Mouse (Mus musculus) stomach, embryonic 15.5 days (tissue): ENCODE measurements around the gene Acsf3. TPM values are rescaled to one million over a fixed set of nuclear protein-coding genes. Genes with fewer than 3 reads are reported as not detected.

Experiments used
- ATAC-seq: fragments of 200-750 bp; cut with Nextera tagmentation; 2 replicates; pipeline ENCODE4 v1.8.0; 2017; ENCODE audit warnings: low read depth, moderate number of reproducible peaks, moderate TSS enrichment; ENCODE audit not compliant: insufficient read depth, low FRiP score
- H3K27ac ChIP-seq: fragments of 300-500 bp; sonication (generic); 2 replicates; pipeline ENCODE4 v1.5.1; 2015; ENCODE audit warnings: mild to moderate bottlenecking, inconsistent platforms
- H3K27me3 ChIP-seq: fragments of 300-500 bp; sonication (generic); replicated peaks from 2 replicates; pipeline ENCODE4 v1.6.1; 2015; ENCODE audit warnings: inconsistent platforms
- H3K36me3 ChIP-seq: fragments of 300-500 bp; sonication (generic); 2 replicates; pipeline ENCODE4 v1.6.1; 2015; ENCODE audit warnings: inconsistent platforms
- H3K4me1 ChIP-seq: fragments of 300-500 bp; sonication (generic); 2 replicates; pipeline ENCODE4 v1.6.1; 2015; ENCODE audit warnings: inconsistent platforms
- H3K4me2 ChIP-seq: fragments of 300-500 bp; sonication (generic); 2 replicates; pipeline ENCODE4 v1.6.1; 2015; ENCODE audit warnings: mild to moderate bottlenecking, inconsistent platforms
- H3K4me3 ChIP-seq: fragments of 300-500 bp; sonication (generic); replicated peaks from 2 replicates; pipeline ENCODE4 v1.5.1; 2015; ENCODE audit warnings: inconsistent platforms
- H3K9ac ChIP-seq: fragments of 300-500 bp; sonication (generic); 2 replicates; pipeline ENCODE4 v1.6.1; 2015; ENCODE audit warnings: inconsistent platforms
- H3K9me3 ChIP-seq: fragments of 300-500 bp; sonication (generic); 2 replicates; pipeline ENCODE4 v1.6.1; 2016; ENCODE audit warnings: inconsistent platforms
- WGBS: fragments of 180-500 bp; shearing (Covaris S2); methylation state at CpG from one replicate; pipeline ENCODE4 v1.1.7; 2015; 5-methylcytosine and 5-hydroxymethylcytosine counted together
- polyA plus RNA-seq: library from polyadenylated mRNA; unstranded; fragments of >200 nt; fragmentation: Nextera tagmentation; extraction: Ambion mirVana; gene quantifications from 2 replicates; pipeline ENCODE4 v1.2.1, GENCODE M21; 2015

Gene Acsf3
- 16.5 and 20.6 TPM in 2 replicates for polyA plus RNA-seq

DNA sequence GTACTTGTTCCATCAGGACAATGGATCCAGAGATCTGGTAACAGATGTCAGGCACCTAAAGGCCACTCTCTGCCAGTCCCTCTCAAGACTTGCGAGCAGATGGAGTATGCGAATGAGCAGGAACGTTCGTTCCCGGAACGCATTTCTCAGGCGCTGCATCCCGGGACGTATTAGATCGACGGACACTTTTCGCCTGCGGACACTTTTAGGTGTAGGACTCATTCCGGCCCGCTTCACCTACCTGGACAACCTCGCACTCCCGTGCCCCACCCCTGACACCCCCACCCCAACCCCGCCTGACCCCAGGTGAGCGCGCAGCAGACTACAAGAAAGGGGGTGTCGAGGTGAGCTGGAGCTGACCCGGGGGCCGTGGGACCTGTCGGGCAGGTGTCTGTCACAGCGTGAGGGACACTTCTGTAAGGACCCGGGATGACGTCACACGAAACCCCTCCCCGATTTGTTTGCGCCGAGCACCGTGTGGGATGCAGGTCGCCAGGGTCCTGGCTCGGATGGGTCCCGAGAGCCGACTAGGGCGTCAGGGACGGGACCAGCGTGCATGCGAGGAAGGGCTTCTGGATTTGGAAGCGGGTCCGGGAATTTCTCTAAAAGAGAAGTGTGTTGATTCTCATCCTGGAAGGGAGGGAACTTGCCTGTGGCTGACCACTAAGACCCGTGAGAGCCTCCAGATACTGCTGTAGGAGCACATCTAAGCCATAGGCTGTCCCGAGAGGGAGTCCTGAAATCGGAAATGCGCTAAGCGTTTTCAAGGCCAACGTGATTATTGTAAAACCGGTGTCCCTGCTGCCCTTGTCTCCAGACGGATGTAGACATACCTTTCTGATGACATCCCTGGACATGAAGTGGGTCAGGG is at the start of gene Acsf3:
Gene Acsf3 (plus strand): TSS at position 202 of the 871 bp plus-strand sequence.
- 0 out of 2 replicates have a peak, but pooled peaks cover 2% of the 10 kb centered on the region for H3K36me3 ChIP-seq
- H3K27me3 ChIP-seq: no peaks in the 10 kb centered on the region
- WGBS: 1% methylated on average over 50 of the region's 50 CpGs
- 0 out of 2 replicates have a peak, but pooled peaks cover 3% of the 10 kb centered on the region for H3K4me1 ChIP-seq
- peak within 1 kb of the TSS; percentile 73 for H3K4me3 ChIP-seq
- ATAC-seq: peak; percentile 52
- no peaks in the 10 kb centered on the region for H3K9me3 ChIP-seq
- H3K4me2 ChIP-seq: peak within 1 kb of the TSS; percentile 71
- H3K9ac ChIP-seq: peak within 1 kb of the TSS; percentile 79
- no peak within 1 kb of the TSS for H3K27ac ChIP-seq

- Histone ChIP-seq H3K27ac (no peak overlapping the region), H3K36me3 (no peaks in the 10 kb centered on the region), H3K4me2 (no peak overlapping the region), H3K27me3 (no peaks in the 10 kb centered on the region), H3K9ac (no peak overlapping the region), H3K4me1 (no peaks in the 10 kb centered on the region), H3K4me3 (no peak overlapping the region), H3K9me3 (no peaks in the 10 kb centered on the region)
- peak; percentile 63; the same call in 1 of the 2 replicates for ATAC-seq
- 75% methylated on average over 2 of the region's 2 CpGs for WGBS
Observed at GRCm38 (mm10) chr8:122726789-122727188, 48.5 kb upstream of the Acsf3 start.

GRCm38 (mm10) chr8:122727412-122727811 is 47.9 kb upstream of the Acsf3 start:
- no peaks in the 10 kb centered on the region for H3K27me3 ChIP-seq
- no peak for ATAC-seq
- 59% methylated on average over 5 of the region's 5 CpGs for whole genome bisulfite sequencing
- H3K36me3 ChIP-seq: no peaks in the 10 kb centered on the region
- no peak overlapping the region for H3K27ac ChIP-seq
- H3K9me3 ChIP-seq: no peaks in the 10 kb centered on the region
- no peaks in the 10 kb centered on the region for H3K4me1 ChIP-seq
- H3K9ac ChIP-seq: no peak overlapping the region
- no peak overlapping the region for H3K4me2 ChIP-seq
- H3K4me3 ChIP-seq: no peak overlapping the region

GRCm38 (mm10) chr8:122728630-122729029 is 46.7 kb upstream of the Acsf3 start:
- Histone ChIP-seq H3K4me2 (no peak overlapping the region), H3K4me3 (no peak overlapping the region), H3K4me1 (no peaks in the 10 kb centered on the region), H3K9me3 (no peaks in the 10 kb centered on the region), H3K9ac (no peak overlapping the region), H3K27ac (no peak overlapping the region), H3K27me3 (no peaks in the 10 kb centered on the region), H3K36me3 (no peaks in the 10 kb centered on the region)
- ATAC-seq: no peak
- WGBS: 34% methylated on average over 3 of the region's 3 CpGs

- Histone ChIP-seq H3K4me3 (no peak overlapping the region), H3K4me1 (0 out of 2 replicates have a peak, but pooled peaks cover 4% of the 10 kb centered on the region), H3K27me3 (0 out of 2 replicates have a peak, but pooled peaks cover 4% of the 10 kb centered on the region), H3K36me3 (no peaks in the 10 kb centered on the region), H3K4me2 (no peak overlapping the region), H3K9me3 (no peaks in the 10 kb centered on the region), H3K27ac (no peak overlapping the region), H3K9ac (no peak overlapping the region)
- 44% methylated on average over 3 of the region's 3 CpGs for WGBS
- no peak for ATAC-seq
Observed at GRCm38 (mm10) chr8:122735110-122735509, 40.2 kb upstream of the Acsf3 start.

GRCm38 (mm10) chr8:122735542-122736473 is 39.5 kb upstream of the Acsf3 start:
- Histone ChIP-seq H3K27ac (0 out of 2 replicates have a peak overlapping the region, but pooled peaks have one; percentile 21), H3K9ac (no peak overlapping the region), H3K27me3 (0 out of 2 replicates have a peak, but pooled peaks cover 5% of the 10 kb centered on the region), H3K4me1 (0 out of 2 replicates have a peak, but pooled peaks cover 4% of the 10 kb centered on the region), H3K4me3 (no peak overlapping the region), H3K36me3 (no peaks in the 10 kb centered on the region), H3K4me2 (peak overlapping the region; percentile 27; the same call in 1 of the 2 replicates), H3K9me3 (no peaks in the 10 kb centered on the region)
- peak; percentile 87 for ATAC-seq
- WGBS: 36% methylated on average over 19 of the region's 19 CpGs

DNA sequence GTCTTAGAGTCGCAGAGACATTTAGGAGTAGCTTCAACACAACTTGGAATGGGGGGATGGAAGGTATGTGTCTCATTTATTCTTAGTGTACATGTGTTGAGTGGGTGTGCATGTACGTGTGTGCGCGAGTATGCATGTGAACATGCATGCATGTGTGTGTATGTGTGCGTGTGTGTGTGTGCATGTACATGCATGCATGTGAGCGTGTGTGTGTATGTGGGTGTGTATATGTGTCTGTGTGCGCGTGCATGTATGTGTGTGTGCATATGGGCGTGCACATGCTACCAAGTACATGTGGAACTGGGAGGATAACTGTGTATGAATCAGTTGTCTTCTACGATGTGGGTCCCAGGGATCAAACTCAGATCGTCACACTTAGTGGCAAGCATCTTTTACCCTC is 38.7 kb upstream of the Acsf3 start:
- Histone ChIP-seq H3K27me3 (0 out of 2 replicates have a peak, but pooled peaks cover 5% of the 10 kb centered on the region), H3K4me3 (no peak overlapping the region), H3K27ac (no peak overlapping the region), H3K9ac (no peak overlapping the region), H3K36me3 (no peaks in the 10 kb centered on the region), H3K4me2 (0 out of 2 replicates have a peak overlapping the region, but pooled peaks have one; percentile 27), H3K4me1 (0 out of 2 replicates have a peak, but pooled peaks cover 4% of the 10 kb centered on the region), H3K9me3 (no peaks in the 10 kb centered on the region)
- 87% methylated on average over 11 of the region's 11 CpGs for WGBS
- no peak for ATAC-seq

DNA sequence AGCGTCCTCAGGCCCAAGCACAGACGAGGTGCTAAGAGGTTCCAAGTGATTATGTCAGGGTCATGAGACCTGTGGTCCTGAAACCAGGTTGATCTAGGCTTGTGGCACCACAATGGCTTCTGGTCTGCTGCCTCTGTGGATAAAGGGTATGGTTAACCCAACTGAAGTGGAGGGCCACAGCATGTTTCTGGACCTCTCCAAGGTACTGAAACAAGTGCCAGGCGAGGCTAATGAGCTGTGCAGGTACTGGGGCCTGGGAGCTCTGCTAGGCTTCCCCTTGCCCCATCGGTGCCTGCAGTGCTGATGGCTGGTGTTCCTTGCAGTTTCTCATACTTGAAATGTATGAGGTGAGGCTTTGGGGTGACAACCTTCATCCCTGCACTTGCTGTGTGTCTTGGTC is 38.2 kb upstream of the Acsf3 start:
- no peak overlapping the region for H3K27ac ChIP-seq
- WGBS: 49% methylated on average over 4 of the region's 4 CpGs
- H3K9ac ChIP-seq: no peak overlapping the region
- no peak overlapping the region for H3K4me3 ChIP-seq
- no peak overlapping the region for H3K4me2 ChIP-seq
- H3K9me3 ChIP-seq: no peaks in the 10 kb centered on the region
- no peaks in the 10 kb centered on the region for H3K36me3 ChIP-seq
- no peak for ATAC-seq
- 0 out of 2 replicates have a peak, but pooled peaks cover 4% of the 10 kb centered on the region for H3K4me1 ChIP-seq
- 0 out of 2 replicates have a peak, but pooled peaks cover 5% of the 10 kb centered on the region for H3K27me3 ChIP-seq

GRCm38 (mm10) chr8:122737886-122738285 is 37.4 kb upstream of the Acsf3 start:
- Histone ChIP-seq H3K27me3 (peaks cover 10% of the 10 kb centered on the region; the same call in 1 of the 2 replicates), H3K27ac (no peak overlapping the region), H3K4me2 (no peak overlapping the region), H3K9ac (no peak overlapping the region), H3K4me1 (0 out of 2 replicates have a peak, but pooled peaks cover 4% of the 10 kb centered on the region), H3K9me3 (no peaks in the 10 kb centered on the region), H3K36me3 (no peaks in the 10 kb centered on the region), H3K4me3 (no peak overlapping the region)
- 86% methylated on average over 6 of the region's 6 CpGs for WGBS
- no peak for ATAC-seq

- H3K27me3 ChIP-seq: peaks cover 20% of the 10 kb centered on the region; the same call in 1 of the 2 replicates
- ATAC-seq: no peak
- no peaks in the 10 kb centered on the region for H3K36me3 ChIP-seq
- 0 out of 2 replicates have a peak, but pooled peaks cover 4% of the 10 kb centered on the region for H3K4me1 ChIP-seq
- no peak overlapping the region for H3K4me2 ChIP-seq
- no peaks in the 10 kb centered on the region for H3K9me3 ChIP-seq
- H3K27ac ChIP-seq: no peak overlapping the region
- WGBS: 21% methylated on average over 11 of the region's 11 CpGs
- no peak overlapping the region for H3K4me3 ChIP-seq
- no peak overlapping the region for H3K9ac ChIP-seq
Observed at GRCm38 (mm10) chr8:122739102-122739725, 36.1 kb upstream of the Acsf3 start.

- Histone ChIP-seq H3K27me3 (peaks cover 40% of the 10 kb centered on the region), H3K9me3 (no peaks in the 10 kb centered on the region), H3K36me3 (no peaks in the 10 kb centered on the region), H3K4me3 (no peak overlapping the region), H3K9ac (no peak overlapping the region), H3K27ac (no peak overlapping the region), H3K4me1 (no peaks in the 10 kb centered on the region), H3K4me2 (no peak overlapping the region)
- WGBS: 25% methylated on average over 19 of the region's 19 CpGs
- ATAC-seq: no peak
Observed at GRCm38 (mm10) chr8:122742471-122742870, 32.8 kb upstream of the Acsf3 start.
